Mouse (Mus musculus): ENCODE data around the gene Gpr37l1. TPM values are rescaled to one million over a fixed set of nuclear protein-coding genes. Genes with fewer than 3 reads are reported as not detected.

Gene Gpr37l1
- polyA plus RNA-seq, 1 experiment from 2014 or later, result not detected

Other genes with a start within 250 kb of the Gpr37l1 start
- 20.3 and 20.4 TPM in 2 replicates for gene Ppp1r12b, start 211.7 kb downstream of the Gpr37l1 start, polyA plus RNA-seq (2015; fragmentation: Nextera tagmentation; extraction: Ambion mirVana)
- 42.5 and 51.5 TPM in 2 replicates for gene Ube2t, start 205.1 kb downstream of the Gpr37l1 start, polyA plus RNA-seq (2015; fragmentation: Nextera tagmentation; extraction: Ambion mirVana)
- 1.3 and 2.7 TPM in 2 replicates for gene Lgr6, start 62.4 kb downstream of the Gpr37l1 start, polyA plus RNA-seq (2015; fragmentation: Nextera tagmentation; extraction: Ambion mirVana)
- 1.2 and 1.4 TPM in 2 replicates for gene Ptpn7, start 35.0 kb downstream of the Gpr37l1 start, polyA plus RNA-seq (2015; fragmentation: Nextera tagmentation; extraction: Ambion mirVana)
- 33.3 and 33.9 TPM in 2 replicates for gene Arl8a, start 20.9 kb downstream of the Gpr37l1 start, polyA plus RNA-seq (2015; fragmentation: Nextera tagmentation; extraction: Ambion mirVana)
- gene Elf3, start 90.9 kb upstream of the Gpr37l1 start, polyA plus RNA-seq (2015; fragmentation: Nextera tagmentation; extraction: Ambion mirVana), result 0.86 and 0.93 TPM in 2 replicates
- gene Rnpep, start 116.4 kb upstream of the Gpr37l1 start, polyA plus RNA-seq (2015; fragmentation: Nextera tagmentation; extraction: Ambion mirVana), result 52.8 and 57.5 TPM in 2 replicates
- gene Timm17a, start 146.1 kb upstream of the Gpr37l1 start, polyA plus RNA-seq (2015; fragmentation: Nextera tagmentation; extraction: Ambion mirVana), result 313 and 356 TPM in 2 replicates
- 1.2 and 1.4 TPM in 2 replicates for gene Lmod1, start 157.1 kb upstream of the Gpr37l1 start, polyA plus RNA-seq (2015; fragmentation: Nextera tagmentation; extraction: Ambion mirVana)
- 27.5 and 30.8 TPM in 2 replicates for gene Shisa4, start 207.6 kb upstream of the Gpr37l1 start, polyA plus RNA-seq (2015; fragmentation: Nextera tagmentation; extraction: Ambion mirVana)